Mouse (Mus musculus) ZHBTc4 (cell line): ENCODE results near the gene Arid1a.
A peak's percentile ranks its signal among the peaks of the same experiment; 100 is the strongest.

Source experiments
- DNase-seq: peaks from one replicate; pipeline ENCODE4 v3.0.0-alpha.2; 2011; ENCODE audit warnings: low read depth, low spot score

The Arid1a gene

DNA sequence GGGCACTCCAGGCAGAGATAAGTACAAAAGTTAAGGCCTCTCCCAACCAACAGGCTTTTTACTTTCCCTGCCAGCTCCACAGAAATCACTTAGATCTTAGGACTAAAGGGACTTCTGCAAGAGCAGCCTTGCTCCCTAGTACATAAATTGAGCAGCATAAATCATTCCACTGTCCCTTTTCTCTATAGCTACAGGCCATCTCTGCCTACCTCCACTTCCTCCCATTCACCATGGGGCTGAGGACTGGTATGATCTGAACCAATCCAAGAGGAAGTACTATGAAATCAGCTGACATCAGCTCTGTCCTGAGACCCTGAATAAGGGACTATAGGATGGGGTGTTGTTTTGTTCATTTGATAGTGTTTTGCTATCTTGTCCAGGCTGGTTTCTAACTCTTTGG lies 26.4 kb downstream of the Arid1a start:
- no peak for DNase-seq

DNA sequence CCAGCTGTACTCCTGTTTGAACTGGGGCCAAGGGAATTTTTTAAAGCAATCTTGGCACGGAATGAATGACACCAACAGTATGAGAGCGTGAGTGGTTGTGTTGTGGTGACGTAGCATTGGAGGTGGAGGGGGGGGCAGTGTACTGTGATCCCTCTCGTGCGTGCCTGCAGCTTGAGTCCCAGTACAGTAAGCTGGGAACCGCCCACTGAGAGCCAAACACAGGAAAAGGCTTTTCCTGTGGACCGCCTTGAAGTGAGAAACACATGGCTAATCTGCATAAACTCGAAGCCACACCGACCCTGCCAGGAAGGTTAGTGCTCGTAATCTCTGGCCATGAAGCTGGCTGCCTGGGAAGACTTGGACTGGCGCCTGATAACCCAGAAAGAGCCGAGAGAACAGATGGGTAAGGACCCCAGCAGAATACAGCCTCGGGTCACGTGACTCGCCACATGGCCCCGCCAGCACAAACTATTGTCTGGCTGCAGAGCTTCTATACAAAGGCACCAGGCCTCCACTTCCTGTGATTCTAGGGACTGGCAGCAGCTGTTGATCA lies 27.0 kb downstream of the Arid1a start:
- peak; percentile 94 for DNase-seq

DNA sequence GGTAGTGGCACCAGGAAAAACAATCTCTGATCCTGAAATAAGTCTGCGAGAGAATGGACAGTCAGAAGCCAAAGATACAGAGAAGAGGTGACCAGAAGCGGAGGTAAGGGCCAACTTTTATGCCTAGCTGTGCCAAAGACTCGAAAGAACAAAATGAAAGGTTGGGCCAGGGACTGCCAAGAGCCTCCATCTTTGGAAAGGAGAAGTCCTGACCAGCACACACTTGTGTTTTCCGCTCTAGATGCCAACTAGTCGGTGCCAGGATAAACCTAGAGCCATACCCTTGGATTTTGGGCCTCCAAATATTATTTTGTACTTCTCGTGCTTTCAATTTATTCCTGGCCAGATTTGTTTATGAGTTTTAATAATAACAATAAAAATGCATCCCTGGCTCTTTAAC lies 27.6 kb downstream of the Arid1a start:
- no peak for DNase-seq

GRCm38 (mm10) chr4:133728256-133728655 lies 28.3 kb downstream of the Arid1a start:
- no peak for DNase-seq

- no peak for DNase-seq
Measured at GRCm38 (mm10) chr4:133725706-133726105, 30.9 kb downstream of the Arid1a start.

DNA sequence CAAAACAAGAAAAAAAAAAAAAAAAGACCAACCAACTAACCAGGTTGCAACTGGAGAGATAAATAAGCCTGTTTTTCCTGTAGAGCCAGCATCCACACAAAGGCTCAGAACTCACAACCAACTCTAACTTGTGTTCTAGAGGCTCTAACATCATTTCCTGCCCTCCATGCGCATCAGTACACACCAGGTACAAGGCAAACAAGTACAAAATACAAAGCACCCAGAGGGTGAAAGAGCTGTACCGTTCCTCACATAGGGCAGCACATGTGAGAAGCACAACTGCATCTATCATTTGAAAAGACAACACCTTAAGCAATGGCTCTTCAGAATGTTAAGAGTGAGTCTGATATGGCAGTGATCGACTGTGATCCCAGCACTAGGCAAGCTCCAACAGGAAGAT lies 36.8 kb downstream of the Arid1a start:
- DNase-seq, result no peak

GRCm38 (mm10) chr4:133712755-133713154 lies 43.8 kb downstream of the Arid1a start:
- DNase-seq, result no peak

- no peak for DNase-seq
Measured at GRCm38 (mm10) chr4:133711307-133712076, 45.1 kb downstream of the Arid1a start.

- DNase-seq, result no peak
Measured at GRCm38 (mm10) chr4:133709395-133709794, 47.2 kb downstream of the Arid1a start.

GRCm38 (mm10) chr4:133707464-133707863 lies 49.1 kb downstream of the Arid1a start:
- DNase-seq, result no peak

GRCm38 (mm10) chr4:133706956-133707355 lies 49.6 kb downstream of the Arid1a start:
- DNase-seq, result peak; percentile 52

DNA sequence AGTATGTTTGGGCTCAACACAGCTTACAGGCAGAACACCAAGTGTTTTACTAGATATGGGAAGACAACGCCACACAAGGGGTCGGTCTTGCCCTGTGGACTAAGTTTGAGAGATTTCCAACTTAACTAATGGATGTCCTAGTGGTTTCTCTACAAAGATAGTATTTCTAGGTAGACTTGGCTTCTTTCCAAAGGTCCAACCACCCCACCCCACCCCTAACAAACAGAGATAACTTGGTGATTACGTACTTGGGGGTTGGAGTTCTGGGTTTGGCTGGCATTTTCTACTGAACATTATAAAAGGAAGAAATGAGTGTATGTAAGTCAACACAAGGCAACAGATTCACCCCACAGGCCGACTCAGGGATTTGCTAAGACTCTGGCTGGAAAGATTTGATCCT lies 51.5 kb downstream of the Arid1a start:
- DNase-seq, result no peak

GRCm38 (mm10) chr4:133700905-133701368 lies 55.6 kb downstream of the Arid1a start:
- no peak for DNase-seq

DNA sequence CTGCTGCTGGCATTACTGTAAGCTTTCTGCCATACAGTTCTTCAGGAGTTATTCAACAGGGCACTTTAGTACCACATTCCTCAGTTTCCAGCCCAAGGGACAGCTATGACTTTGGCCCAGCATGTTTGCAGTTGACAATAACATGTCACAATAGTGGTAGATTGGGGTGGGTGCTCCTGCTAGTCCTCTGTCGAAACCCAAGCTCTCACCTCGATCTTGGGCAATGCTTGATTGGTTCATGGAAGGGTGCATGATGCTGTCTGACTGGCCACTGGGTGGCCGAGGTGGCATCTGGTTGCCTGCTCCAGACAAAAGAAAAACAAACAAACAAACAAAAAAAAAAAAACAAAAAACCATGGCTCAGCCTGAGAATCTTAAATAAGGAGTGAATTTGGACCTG lies 61.2 kb downstream of the Arid1a start:
- no peak for DNase-seq

DNA sequence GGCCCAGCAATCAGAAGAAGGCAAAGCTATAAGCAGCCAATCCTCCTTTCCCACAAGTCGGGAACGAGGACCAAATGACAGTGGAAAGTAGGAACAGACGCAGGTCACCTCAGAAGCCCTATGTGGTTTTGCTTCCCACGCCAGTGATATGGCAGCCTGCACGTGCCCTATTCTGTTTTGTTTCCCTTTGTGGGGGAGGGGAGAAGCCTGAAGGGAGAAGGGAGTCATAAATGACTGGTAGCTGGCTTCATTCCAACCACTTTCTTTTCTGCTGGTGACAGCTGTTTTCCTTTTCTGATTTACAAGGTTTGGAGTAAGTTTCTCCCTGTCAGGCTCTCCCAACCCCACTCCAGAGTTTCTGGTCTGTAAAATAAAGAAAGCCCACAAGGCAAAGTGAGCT lies 66.3 kb downstream of the Arid1a start:
- DNase-seq, result no peak

- DNase-seq, result no peak
Measured at GRCm38 (mm10) chr4:133688417-133689067, 68.0 kb downstream of the Arid1a start.

GRCm38 (mm10) chr4:133687126-133687525 lies 69.4 kb downstream of the Arid1a start:
- DNase-seq, result no peak

DNA sequence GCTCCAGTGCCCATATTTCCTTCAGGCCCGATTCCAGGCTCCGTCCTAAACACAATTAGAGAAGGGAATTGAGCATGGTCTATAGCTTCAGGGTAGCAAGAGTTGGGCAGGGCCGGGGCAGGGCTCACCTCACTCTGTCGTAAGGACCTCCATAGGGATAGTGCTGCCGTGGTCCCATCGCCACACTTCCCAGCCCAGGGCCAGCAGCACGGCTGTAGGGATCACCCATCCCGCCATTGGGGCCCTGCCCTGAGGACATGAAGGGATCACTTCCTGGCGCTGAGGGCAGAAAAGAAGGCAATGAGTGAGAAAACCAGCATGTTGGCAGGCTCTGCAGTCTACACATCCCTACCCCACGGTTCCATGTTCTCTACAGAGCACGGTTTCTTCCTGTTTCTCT lies 70.1 kb downstream of the Arid1a start:
- DNase-seq, result no peak

- DNase-seq, result no peak
Measured at GRCm38 (mm10) chr4:133680206-133680786, 76.3 kb downstream of the Arid1a start.

DNA sequence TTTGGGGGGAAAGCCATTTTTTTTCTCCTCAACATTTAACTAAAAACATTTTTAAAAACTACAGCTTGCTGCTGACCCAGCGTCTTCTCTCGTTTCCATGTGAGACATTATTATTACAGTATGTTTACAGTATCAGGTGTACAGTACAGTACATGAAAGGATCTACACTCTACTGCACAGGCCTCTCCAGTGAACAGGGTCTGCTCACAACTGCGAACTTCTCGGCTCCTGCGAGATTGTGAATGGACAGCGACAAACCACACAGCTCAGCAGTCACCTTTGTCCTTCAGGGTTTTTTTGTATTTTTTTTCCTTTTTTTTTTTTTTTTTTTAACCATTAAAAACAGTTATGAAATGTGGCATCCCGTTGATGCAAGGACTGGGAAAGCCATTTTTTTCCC lies 76.9 kb downstream of the Arid1a start:
- DNase-seq, result no peak

DNA sequence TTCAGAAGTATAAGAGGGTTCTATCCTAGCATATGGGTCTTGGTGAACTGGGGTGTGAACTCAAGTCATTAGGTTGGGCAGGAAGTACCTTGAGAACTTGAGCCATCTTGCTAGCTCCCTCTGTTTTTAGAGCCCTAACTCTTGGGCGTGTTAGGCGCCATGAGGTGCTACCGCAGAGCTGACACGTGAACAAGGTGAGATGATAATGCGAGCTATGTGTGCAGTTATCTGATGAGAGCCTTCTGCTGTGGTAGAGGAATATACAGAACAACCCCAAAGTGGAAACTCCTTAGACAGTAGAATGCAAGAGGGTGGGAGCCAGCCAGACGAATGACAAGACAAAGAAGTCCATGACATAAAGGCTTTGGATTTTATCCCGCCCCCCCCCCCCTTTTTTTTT lies 79.3 kb downstream of the Arid1a start:
- no peak for DNase-seq

GRCm38 (mm10) chr4:133676189-133676588 lies 80.4 kb downstream of the Arid1a start:
- no peak for DNase-seq
